Mouse (Mus musculus): ENCODE data around the gene Oas3. TPM values are rescaled to one million over a fixed set of nuclear protein-coding genes. Genes with fewer than 3 reads are reported as not detected.
A peak's percentile ranks its signal among the peaks of the same experiment; 100 is the strongest.
"Not testable (repeated sequence)": the region's sequence is repeated elsewhere in the genome, so short reads cannot be mapped to it uniquely, and the experiment has no call there.

Gene Oas3
- total and polyA plus RNA-seq, 2 experiments from 2014 or later: 0.52 to 0.69 TPM

DNA sequence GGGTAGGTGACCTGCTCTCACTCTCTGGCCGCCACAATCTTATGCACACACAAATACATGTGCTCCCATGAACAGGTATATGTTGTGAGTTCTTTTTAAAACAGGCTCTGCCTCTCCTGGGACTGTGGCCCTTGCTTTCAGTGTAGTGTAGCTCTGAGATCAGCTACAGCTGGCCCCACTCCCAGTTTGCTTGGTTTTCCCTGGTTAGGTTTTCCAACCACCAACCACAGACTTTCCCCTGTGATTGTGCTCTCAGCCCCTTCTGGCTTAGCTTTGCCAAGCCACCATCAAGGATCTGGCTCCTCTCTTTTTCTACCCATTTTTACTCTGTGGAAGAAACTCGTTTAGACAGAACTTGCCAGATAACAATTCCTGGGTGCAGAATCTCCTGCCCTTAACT lies 26.1 kb upstream of the Oas3 start:
- no peak overlapping the region for H3K27ac ChIP-seq (ENCODE audit: low read depth, low read length)
- TF ChIP-seq CTCF (IDR thresholded peaks at IDR 0.05; ENCODE audit: low read depth): no peak
- ATAC-seq (no peak), DNase-seq (no peak)
- no peaks in the 10 kb centered on the region for H3K9me3 ChIP-seq (ENCODE audit: low read length)
- no peaks in the 10 kb centered on the region for H3K36me3 ChIP-seq (ENCODE audit: insufficient read depth)
- H3K27me3 ChIP-seq (ENCODE audit: insufficient read depth, low read length): no peaks in the 10 kb centered on the region
- H3K9ac ChIP-seq: no peak overlapping the region
- no peaks in the 10 kb centered on the region for H3K4me1 ChIP-seq (ENCODE audit: insufficient read depth)
- no peak overlapping the region for H3K4me3 ChIP-seq (ENCODE audit: low read depth, low read length)
- 84% methylated on average over 2 of the region's 2 CpGs for WGBS
- H3K4me2 ChIP-seq (ENCODE audit: low read depth): no peak overlapping the region

GRCm38 (mm10) chr5:120798943-120799342 lies 21.5 kb upstream of the Oas3 start:
- not testable (repeated sequence) for H3K4me1 ChIP-seq (ENCODE audit: insufficient read depth); H3K27ac ChIP-seq (ENCODE audit: low read depth, low read length); H3K27me3 ChIP-seq (ENCODE audit: insufficient read depth, low read length); H3K9ac ChIP-seq; ATAC-seq; H3K36me3 ChIP-seq (ENCODE audit: insufficient read depth); H3K4me2 ChIP-seq (ENCODE audit: low read depth); H3K9me3 ChIP-seq (ENCODE audit: low read length); H3K4me3 ChIP-seq (ENCODE audit: low read depth, low read length); DNase-seq
- 41% methylated on average over 1 of the region's 2 CpGs for WGBS

DNA sequence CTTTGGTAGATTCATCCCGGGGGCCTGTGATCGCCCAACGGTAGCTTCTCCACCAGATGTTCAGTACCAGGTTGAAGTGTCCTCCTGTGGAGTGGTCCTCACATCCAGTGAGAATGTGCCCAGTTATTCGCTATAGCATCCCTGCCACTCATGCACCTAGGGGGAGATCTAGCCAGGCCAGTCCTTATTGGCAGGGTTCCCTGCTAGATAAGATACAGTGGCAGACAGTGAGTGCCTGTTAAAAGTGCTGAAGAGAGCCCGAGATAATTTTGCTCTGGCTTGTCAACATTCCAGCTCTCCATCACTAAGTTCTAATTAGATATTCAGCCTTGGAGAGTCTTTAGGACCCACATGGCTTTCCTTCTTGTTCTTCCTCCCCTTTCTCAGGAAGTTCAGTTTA lies 20.7 kb upstream of the Oas3 start:
- ATAC-seq, DNase-seq: not testable (repeated sequence)
- 72% methylated on average over 5 of the region's 5 CpGs for WGBS

DNA sequence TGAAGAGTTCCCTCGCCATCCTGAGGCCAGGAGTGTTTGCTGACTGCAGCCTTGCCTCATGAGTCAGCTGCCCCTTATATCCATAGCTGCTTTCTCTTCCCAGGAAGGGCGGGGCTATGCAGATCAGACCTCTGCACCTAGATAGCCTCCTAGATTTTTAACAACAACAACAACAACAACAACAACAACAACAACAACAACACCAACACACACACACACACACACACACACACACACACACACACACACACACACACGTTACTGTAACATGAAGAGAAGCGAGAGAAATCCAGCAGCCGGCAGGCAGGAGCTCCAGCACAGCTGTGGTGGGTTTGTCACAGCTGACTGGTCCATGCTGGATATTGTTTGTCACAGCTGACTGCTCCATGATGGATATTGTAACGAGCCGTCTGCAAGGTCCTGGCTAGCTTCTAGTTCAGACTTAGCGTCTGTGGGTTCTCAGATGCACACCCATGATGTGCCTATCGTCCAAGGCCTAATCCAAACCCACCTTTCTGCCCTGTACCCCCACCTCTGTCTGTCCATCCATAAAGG lies 18.1 kb upstream of the Oas3 start, which contains the start of gene Oas1e:
Oas1e (minus strand) TSS at position 51 of the 555 bp plus-strand sequence.
- not testable (repeated sequence) for H3K27ac ChIP-seq (ENCODE audit: low read depth, low read length); H3K4me2 ChIP-seq (ENCODE audit: low read depth); H3K36me3 ChIP-seq (ENCODE audit: insufficient read depth); H3K9ac ChIP-seq; H3K27me3 ChIP-seq (ENCODE audit: insufficient read depth, low read length); H3K4me3 ChIP-seq (ENCODE audit: low read depth, low read length); DNase-seq; H3K4me1 ChIP-seq (ENCODE audit: insufficient read depth); ATAC-seq; H3K9me3 ChIP-seq (ENCODE audit: low read length)
- WGBS: 58% methylated on average over 9 of the region's 9 CpGs

More for the DNA sequence above, 20.7 kb upstream of the Oas3 start:
- not testable (repeated sequence) for H3K4me2 ChIP-seq (ENCODE audit: low read depth); H3K4me1 ChIP-seq (ENCODE audit: insufficient read depth); H3K27me3 ChIP-seq (ENCODE audit: insufficient read depth, low read length); H3K9ac ChIP-seq; H3K27ac ChIP-seq (ENCODE audit: low read depth, low read length); H3K9me3 ChIP-seq (ENCODE audit: low read length); H3K4me3 ChIP-seq (ENCODE audit: low read depth, low read length); H3K36me3 ChIP-seq (ENCODE audit: insufficient read depth)

DNA sequence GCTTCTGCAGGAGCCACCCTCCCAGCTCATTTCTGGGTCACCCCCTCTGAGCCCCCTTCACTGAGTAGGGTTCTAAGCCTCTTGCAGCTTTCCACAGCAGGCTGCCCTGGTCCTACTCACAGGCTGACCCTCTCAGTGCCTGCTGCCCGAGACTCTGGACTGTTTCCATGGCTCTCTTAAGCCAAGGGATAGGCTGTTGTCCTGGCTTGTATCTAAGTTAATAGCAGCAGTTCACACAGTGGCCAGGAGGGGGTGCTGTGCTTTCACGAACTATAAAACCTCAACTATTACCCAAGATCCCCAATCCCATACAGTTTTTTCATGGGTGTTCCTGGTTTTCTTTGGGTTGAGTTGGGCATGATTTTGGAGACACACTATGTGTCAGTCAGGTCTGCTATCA lies 15.6 kb upstream of the Oas3 start:
- H3K9ac ChIP-seq: no peak overlapping the region
- peak; percentile 76 for TF ChIP-seq CTCF (IDR thresholded peaks at IDR 0.05; ENCODE audit: low read depth)
- DNase-seq: peak; percentile 66
- ATAC-seq: no peak
- no peak overlapping the region for H3K4me3 ChIP-seq (ENCODE audit: low read depth, low read length)
- no peaks in the 10 kb centered on the region for H3K27me3 ChIP-seq (ENCODE audit: insufficient read depth, low read length)
- no peak overlapping the region for H3K27ac ChIP-seq (ENCODE audit: low read depth, low read length)
- no peak overlapping the region for H3K4me2 ChIP-seq (ENCODE audit: low read depth)
- no peaks in the 10 kb centered on the region for H3K36me3 ChIP-seq (ENCODE audit: insufficient read depth)
- WGBS: 44% methylated on average over 2 of the region's 2 CpGs
- H3K9me3 ChIP-seq (ENCODE audit: low read length): no peaks in the 10 kb centered on the region
- H3K4me1 ChIP-seq (ENCODE audit: insufficient read depth): no peaks in the 10 kb centered on the region

DNA sequence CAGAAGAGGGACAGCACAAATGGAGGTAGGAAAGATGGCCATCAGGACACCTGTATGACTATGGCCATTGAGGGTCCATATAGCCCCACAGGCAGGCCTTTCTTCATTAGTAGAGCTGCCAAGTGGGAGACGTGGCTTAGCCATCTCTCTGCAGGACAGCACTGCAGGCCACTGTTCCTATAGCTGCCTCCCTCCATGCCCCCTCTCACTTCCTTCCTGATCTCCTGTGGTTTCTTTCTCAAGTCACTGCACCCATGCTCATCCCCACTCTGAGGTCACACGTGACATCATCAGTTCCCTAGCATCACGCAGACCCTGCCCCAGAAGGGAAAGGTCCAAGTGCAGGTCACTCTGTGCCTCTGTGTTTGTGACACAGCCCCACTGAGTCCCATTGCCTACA lies 9.6 kb upstream of the Oas3 start:
- 58% methylated on average over 3 of the region's 3 CpGs for WGBS
- H3K9me3 ChIP-seq (ENCODE audit: low read length): no peaks in the 10 kb centered on the region
- no peak overlapping the region for H3K4me3 ChIP-seq (ENCODE audit: low read depth, low read length)
- no peak for TF ChIP-seq CTCF (IDR thresholded peaks at IDR 0.05; ENCODE audit: low read depth)
- H3K27ac ChIP-seq (ENCODE audit: low read depth, low read length): no peak overlapping the region
- no peak overlapping the region for H3K4me2 ChIP-seq (ENCODE audit: low read depth)
- no peak overlapping the region for H3K9ac ChIP-seq
- ATAC-seq (no peak), DNase-seq (no peak)
- H3K4me1 ChIP-seq (ENCODE audit: insufficient read depth): no peaks in the 10 kb centered on the region
- H3K27me3 ChIP-seq (ENCODE audit: insufficient read depth, low read length): no peaks in the 10 kb centered on the region
- H3K36me3 ChIP-seq (ENCODE audit: insufficient read depth): no peaks in the 10 kb centered on the region

DNA sequence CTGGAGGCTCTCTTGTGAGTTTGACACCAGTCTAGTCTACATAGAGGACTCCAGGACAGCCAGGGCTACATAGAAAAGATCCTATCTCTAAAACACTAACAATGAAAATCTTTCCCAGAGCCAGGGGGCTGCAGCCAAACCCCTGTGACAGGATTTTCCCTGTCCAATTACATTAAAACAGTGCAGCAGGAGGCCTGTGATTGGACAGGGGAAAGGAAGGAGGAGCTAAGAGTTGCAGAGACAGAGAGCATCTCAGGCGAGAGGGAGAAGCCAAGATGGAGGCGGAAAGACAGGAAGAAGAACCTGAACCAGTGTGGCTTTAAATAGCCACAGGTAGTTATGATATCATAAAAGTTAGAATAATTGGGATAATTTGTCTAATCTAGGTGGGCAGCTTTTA lies 5.0 kb upstream of the Oas3 start:
- ATAC-seq: no peak
- Histone ChIP-seq H3K9me3 (ENCODE audit: low read length) (no peaks in the 10 kb centered on the region), H3K4me3 (ENCODE audit: low read depth, low read length) (no peak overlapping the region), H3K27me3 (ENCODE audit: insufficient read depth, low read length) (no peaks in the 10 kb centered on the region), H3K4me2 (ENCODE audit: low read depth) (no peak overlapping the region), H3K36me3 (ENCODE audit: insufficient read depth) (no peaks in the 10 kb centered on the region), H3K4me1 (ENCODE audit: insufficient read depth) (no peaks in the 10 kb centered on the region), H3K27ac (ENCODE audit: low read depth, low read length) (no peak overlapping the region), H3K9ac (no peak overlapping the region)
- WGBS: 60% methylated on average over 2 of the region's 2 CpGs
- TF ChIP-seq CTCF (IDR thresholded peaks at IDR 0.05; ENCODE audit: low read depth): no peak
- no peak for DNase-seq

DNA sequence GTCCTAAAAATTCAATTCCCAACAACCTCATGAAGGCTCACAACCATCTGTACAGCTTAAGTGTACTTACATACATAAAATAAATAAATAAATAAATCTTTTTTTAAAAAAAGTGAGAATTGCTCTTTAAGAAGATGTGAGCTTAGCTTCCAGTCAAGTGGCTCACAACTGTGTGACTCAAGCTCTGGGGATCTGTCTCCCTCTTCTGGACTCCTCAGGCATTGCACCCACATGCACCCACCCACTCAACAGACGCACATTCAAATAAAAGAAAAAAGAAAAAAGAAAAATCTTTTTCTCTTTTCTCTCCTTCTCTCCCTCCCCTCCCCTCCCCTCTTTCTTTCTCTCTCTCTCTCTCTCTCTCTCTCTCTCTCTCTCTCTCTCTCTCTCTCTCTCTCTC lies 4.2 kb upstream of the Oas3 start:
- Histone ChIP-seq H3K9me3 (ENCODE audit: low read length) (no peaks in the 10 kb centered on the region), H3K36me3 (ENCODE audit: insufficient read depth) (no peaks in the 10 kb centered on the region), H3K4me2 (ENCODE audit: low read depth) (no peak overlapping the region), H3K4me3 (ENCODE audit: low read depth, low read length) (no peak overlapping the region), H3K4me1 (ENCODE audit: insufficient read depth) (no peaks in the 10 kb centered on the region), H3K9ac (no peak overlapping the region), H3K27me3 (ENCODE audit: insufficient read depth, low read length) (no peaks in the 10 kb centered on the region), H3K27ac (ENCODE audit: low read depth, low read length) (no peak overlapping the region)
- DNase-seq (no peak), ATAC-seq (no peak)
- WGBS: 100% methylated on average over 1 of the region's 1 CpGs
- no peak for TF ChIP-seq CTCF (IDR thresholded peaks at IDR 0.05; ENCODE audit: low read depth)

All from forebrain, postnatal 0 days (tissue).